Mouse (Mus musculus): Measurements from ENCODE around the gene Akap6. TPM values are rescaled to one million over a fixed set of nuclear protein-coding genes. Genes with fewer than 3 reads are reported as not detected.

Akap6 gene
- polyA plus RNA-seq, 1 experiment from 2014 or later: 0.03 TPM

DNA sequence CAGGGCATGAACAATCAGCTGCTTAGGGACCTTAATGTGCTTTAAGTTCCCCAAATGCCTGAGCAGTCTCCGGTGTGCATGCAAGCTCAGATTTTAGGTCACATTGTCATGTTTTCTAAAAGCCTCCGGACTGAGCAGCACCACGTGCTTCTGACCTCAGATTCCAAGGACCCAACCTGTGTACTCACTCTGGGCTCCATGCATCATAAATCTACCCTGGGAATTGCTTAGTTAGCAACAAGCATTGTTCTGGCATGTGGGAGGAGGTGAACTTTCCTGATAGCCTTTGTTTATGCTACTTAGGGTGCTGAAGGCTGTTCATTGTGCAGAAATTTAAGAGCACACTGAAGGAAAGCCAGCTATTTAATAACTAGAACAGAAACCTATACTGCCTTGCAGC is 313.2 kb downstream of the Akap6 start:
- no peaks in the 10 kb centered on the region for H3K79me2 ChIP-seq (ENCODE audit: inconsistent target)
- 17% methylated on average over 3 of the region's 3 CpGs for WGBS (ENCODE audit: missing documents)
- H3K27ac ChIP-seq: no peak overlapping the region
- H3K4me3 ChIP-seq (ENCODE audit: inconsistent target): no peak overlapping the region
- no peaks in the 10 kb centered on the region for H3K36me3 ChIP-seq (ENCODE audit: inconsistent target)

DNA sequence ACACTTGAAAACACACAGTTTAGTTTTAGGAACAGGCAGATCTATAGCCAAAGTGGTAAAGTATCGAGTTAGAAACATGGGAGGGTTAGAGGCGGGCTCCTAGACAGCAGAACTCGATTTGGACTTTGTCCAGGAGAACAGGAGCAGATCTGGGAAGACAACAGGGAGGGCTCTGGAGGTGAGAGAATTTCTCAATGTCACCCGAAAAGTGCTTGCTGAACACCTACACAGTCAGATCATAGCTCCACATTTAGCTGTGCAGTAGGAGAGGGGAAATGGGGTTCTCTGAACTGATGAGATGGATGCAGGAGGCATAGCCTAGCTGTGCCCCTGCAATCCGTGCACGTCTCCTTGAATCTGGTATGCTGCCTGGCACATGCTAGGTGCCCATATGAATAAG is 315.4 kb downstream of the Akap6 start:
- Histone ChIP-seq H3K79me2 (ENCODE audit: inconsistent target) (no peaks in the 10 kb centered on the region), H3K27ac (no peak overlapping the region), H3K4me3 (ENCODE audit: inconsistent target) (no peak overlapping the region), H3K36me3 (ENCODE audit: inconsistent target) (no peaks in the 10 kb centered on the region)
- 90% methylated on average over 6 of the region's 6 CpGs for WGBS (ENCODE audit: missing documents)

DNA sequence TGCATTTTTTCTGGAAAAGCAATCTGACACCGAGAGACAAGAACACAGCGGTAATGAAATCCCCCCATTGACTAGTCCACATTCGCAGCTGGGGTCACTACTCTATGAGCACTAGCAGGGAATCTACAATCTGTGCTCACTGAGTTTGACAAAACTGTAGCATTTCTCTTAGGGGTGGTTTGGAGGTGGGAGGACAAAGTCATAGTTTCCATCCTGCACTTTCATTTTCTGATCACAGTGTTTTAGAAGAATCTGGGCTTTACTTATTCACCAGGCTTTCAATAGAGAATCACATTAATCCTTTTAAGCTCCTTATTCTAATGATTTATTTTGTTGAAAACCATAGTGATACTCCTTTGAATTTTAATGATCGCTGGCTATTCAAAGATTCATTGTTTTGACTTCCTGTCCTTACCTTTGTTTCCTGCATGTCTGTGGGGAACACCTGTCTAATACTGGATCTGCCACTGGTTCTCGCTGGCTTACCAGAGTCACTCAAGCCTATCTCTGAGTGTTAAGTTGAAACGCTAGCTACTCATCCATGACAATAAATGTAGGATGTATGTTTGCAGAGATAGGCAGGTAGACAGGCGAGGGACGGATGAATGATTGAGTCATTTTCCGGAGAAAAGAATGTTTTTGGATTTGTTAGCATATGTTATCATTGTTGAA is 325.5 kb downstream of the Akap6 start:
- Histone ChIP-seq H3K4me3 (ENCODE audit: inconsistent target) (no peak overlapping the region), H3K36me3 (ENCODE audit: inconsistent target) (no peaks in the 10 kb centered on the region), H3K79me2 (ENCODE audit: inconsistent target) (no peaks in the 10 kb centered on the region), H3K27ac (no peak overlapping the region)
- WGBS (ENCODE audit: missing documents): 85% methylated on average over 9 of the region's 9 CpGs

DNA sequence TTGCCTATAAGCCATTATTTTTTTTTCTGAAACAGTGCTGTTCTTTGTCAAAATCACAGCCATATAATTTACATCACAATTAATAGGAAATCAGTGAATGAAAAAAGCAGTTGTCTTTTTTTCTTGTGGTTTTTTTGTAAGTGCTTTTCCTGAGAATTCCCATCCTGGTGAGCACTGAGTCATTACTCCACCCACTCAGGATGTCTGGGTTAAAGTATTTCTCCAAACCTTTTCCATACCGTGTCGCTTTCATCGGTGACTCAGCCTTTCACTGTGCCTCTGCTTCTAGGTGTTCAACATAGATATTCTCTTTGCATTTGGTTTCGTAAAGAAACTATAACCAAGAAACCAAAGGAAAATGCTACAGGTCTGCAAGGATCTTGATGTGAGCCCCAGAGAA is 328.1 kb downstream of the Akap6 start:
- Histone ChIP-seq H3K4me3 (ENCODE audit: inconsistent target) (no peak overlapping the region), H3K79me2 (ENCODE audit: inconsistent target) (no peaks in the 10 kb centered on the region), H3K36me3 (ENCODE audit: inconsistent target) (no peaks in the 10 kb centered on the region), H3K27ac (no peak overlapping the region)
- WGBS (ENCODE audit: missing documents): 54% methylated on average over 4 of the region's 4 CpGs

DNA sequence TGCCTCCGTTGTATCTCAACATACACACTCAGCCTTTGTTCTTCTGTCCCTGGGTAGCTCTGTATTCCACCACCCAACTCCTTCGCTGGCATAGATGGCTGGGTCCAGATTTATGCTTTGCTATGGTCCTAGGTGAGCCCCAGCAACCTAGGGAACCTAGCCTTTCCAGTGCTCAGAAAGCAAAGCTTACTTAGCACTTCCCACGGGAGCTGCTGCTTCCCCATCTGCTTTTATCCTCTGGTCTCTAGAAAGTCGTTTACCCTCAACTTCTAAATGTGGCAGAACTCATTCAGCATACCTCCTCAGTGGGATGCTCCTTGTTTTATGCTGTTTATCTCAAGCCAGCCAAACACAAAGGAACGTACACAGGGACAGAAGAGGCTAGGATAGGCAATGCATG is 329.7 kb downstream of the Akap6 start:
- H3K36me3 ChIP-seq (ENCODE audit: inconsistent target): no peaks in the 10 kb centered on the region
- no peak overlapping the region for H3K4me3 ChIP-seq (ENCODE audit: inconsistent target)
- 64% methylated on average over 5 of the region's 5 CpGs for WGBS (ENCODE audit: missing documents)
- H3K79me2 ChIP-seq (ENCODE audit: inconsistent target): no peaks in the 10 kb centered on the region
- no peak overlapping the region for H3K27ac ChIP-seq

DNA sequence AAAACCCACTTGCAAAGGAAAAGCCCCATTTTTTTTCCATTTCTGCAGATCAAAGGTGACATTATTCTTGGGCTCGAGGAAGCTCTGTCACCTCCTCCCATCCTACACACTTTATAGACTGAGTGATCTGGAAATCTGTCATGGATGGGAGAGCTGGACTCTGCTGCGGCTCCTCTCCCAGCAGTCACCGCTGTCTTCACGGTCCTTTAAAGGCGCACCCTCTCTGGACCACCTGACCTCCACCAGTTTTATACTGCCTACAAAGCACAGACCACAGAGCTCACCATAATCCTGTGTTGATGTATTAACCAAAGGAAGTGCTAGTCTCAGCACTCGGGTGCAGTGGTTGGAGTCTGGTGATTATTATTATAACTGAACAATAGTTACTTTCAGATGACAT is 330.7 kb downstream of the Akap6 start:
- no peak overlapping the region for H3K27ac ChIP-seq
- H3K79me2 ChIP-seq (ENCODE audit: inconsistent target): no peaks in the 10 kb centered on the region
- 83% methylated on average over 6 of the region's 6 CpGs for WGBS (ENCODE audit: missing documents)
- H3K36me3 ChIP-seq (ENCODE audit: inconsistent target): no peaks in the 10 kb centered on the region
- no peak overlapping the region for H3K4me3 ChIP-seq (ENCODE audit: inconsistent target)

DNA sequence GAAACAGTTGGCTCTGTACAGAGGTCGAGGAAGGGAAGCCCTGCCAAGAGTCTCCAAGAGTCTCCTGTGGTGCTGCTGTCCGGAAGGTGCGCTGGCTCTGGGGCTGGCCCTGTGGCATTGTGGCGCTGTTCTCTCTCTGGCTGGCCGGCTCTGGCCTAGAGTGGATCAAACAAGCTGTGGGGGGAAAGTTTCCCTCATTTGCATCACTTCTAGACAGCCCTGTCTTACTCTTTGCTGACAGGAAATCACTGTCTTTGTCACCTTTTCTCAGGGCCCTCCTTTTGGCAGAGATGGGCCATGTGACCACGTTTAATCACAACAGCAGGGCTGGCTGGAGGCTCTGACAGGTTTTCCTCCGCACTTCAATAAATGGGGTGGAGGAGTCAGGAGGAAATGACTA is 333.6 kb downstream of the Akap6 start:
- H3K79me2 ChIP-seq (ENCODE audit: inconsistent target): no peaks in the 10 kb centered on the region
- WGBS (ENCODE audit: missing documents): 42% methylated on average over 7 of the region's 7 CpGs
- no peaks in the 10 kb centered on the region for H3K36me3 ChIP-seq (ENCODE audit: inconsistent target)
- no peak overlapping the region for H3K27ac ChIP-seq
- H3K4me3 ChIP-seq (ENCODE audit: inconsistent target): no peak overlapping the region

DNA sequence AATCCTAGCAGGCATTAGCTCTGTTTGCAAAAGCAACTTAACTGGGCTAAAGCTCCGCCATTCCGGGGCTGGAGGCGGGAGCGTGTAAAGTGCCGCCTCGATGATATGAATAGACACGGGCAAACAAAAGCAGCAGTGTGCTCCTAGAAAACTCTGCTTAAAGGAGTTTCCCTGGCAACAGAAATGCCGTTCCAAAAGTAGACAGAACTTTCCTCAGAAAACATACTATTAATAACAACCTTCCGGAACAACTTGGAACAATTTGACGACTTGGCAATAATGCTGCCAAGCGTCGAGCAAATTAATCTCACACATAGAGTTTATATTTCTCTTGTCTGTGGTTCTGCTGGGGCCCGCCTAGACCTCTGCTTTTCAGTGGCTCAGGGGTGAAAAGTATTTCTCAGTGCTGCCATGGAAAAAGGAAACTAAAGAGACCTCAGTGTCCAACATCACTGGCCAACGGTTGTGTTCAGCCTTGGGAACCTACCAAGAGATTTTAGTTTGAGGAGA is 334.3 kb downstream of the Akap6 start:
- 87% methylated on average over 14 of the region's 14 CpGs for WGBS (ENCODE audit: missing documents)
- Histone ChIP-seq H3K4me3 (ENCODE audit: inconsistent target) (no peak overlapping the region), H3K79me2 (ENCODE audit: inconsistent target) (no peaks in the 10 kb centered on the region), H3K36me3 (ENCODE audit: inconsistent target) (no peaks in the 10 kb centered on the region), H3K27ac (no peak overlapping the region)

DNA sequence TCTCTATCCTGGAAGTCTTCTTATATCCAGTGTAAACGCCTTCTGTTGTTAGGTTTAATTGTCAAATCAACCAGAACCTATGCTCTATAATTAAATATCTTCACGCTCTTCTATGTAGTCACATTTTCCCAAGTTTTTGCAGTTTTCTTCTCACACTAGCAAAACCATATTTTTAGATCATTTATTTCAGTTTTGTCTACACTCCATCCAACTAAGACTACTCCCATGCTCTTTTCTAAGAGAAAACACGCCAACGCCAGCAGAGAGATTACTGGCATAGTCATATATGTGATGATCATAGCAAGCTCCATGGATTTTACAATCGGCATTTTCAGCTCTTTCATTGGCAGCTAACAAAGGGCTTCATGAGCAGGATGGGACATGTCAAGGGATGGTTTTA is 341.5 kb downstream of the Akap6 start:
- Histone ChIP-seq H3K27ac (no peak overlapping the region), H3K79me2 (ENCODE audit: inconsistent target) (no peaks in the 10 kb centered on the region), H3K4me3 (ENCODE audit: inconsistent target) (no peak overlapping the region), H3K36me3 (ENCODE audit: inconsistent target) (no peaks in the 10 kb centered on the region)
- WGBS (ENCODE audit: missing documents): 94% methylated on average over 5 of the region's 5 CpGs

DNA sequence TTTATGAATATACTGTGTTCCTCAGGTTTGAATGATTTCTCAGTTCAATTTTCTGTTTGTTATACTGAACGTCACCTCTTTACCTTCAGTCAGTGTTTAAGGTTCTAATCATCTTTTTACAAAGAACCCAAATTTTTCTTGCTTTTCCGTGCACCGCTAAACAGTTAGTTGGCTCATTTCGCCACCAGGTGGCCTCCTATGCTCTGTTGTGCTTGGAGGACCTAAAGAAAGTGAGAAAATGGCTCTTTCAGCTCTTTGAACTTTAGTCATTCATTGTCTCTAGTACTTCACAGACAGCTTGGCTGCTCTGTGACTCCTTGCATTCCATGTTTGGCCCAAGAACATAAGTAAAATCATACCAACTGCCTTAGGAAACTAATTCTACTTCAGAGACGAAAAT is 343.6 kb downstream of the Akap6 start:
- H3K27ac ChIP-seq: no peak overlapping the region

DNA sequence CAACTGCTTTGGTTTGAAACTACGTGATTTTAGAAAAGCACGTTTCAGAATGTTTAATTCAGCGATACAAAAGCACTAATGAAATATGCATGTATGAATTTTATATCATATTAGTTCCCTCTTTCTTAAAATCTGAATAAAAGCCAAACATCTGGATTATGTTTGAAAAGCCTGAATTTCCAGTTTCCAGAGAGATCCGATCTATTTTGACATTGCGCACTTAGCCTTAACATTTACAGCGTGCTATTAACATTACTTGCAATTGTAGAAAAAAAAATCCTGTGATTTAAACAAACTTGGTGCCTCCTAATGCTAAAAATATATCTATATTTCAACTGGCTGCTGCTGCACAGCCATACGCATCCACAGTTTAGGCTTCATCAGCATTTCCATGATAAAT is 358.4 kb downstream of the Akap6 start:
- Histone ChIP-seq H3K27ac (no peak overlapping the region), H3K36me3 (ENCODE audit: inconsistent target) (no peaks in the 10 kb centered on the region), H3K79me2 (ENCODE audit: inconsistent target) (no peaks in the 10 kb centered on the region), H3K4me3 (ENCODE audit: inconsistent target) (no peak overlapping the region)
- WGBS (ENCODE audit: missing documents): 88% methylated on average over 7 of the region's 7 CpGs

More for the DNA sequence above, 343.6 kb downstream of the Akap6 start:
- Histone ChIP-seq H3K4me3 (ENCODE audit: inconsistent target) (no peak overlapping the region), H3K79me2 (ENCODE audit: inconsistent target) (no peaks in the 10 kb centered on the region), H3K36me3 (ENCODE audit: inconsistent target) (no peaks in the 10 kb centered on the region)
- 46% methylated on average over 5 of the region's 5 CpGs for WGBS (ENCODE audit: missing documents)

DNA sequence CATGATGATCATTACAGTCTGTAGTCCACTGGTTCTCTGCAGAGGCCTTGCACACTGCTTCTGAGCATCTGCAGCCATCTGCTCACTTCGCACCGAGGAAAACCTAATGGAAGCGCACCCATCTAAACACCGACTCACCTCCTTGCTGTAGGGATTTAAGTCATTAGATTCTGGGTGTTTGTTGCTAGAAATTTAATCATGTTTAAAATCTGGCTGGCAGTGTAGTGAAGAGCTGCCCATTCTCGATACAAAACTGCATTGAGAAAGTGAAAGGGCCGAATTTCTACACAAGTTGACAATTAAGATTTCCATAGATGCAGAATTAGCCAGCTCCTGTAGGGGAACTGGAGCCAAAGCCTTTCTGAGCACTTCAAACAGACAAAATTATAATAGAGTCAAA is 361.7 kb downstream of the Akap6 start:
- 93% methylated on average over 6 of the region's 6 CpGs for WGBS (ENCODE audit: missing documents)
- Histone ChIP-seq H3K36me3 (ENCODE audit: inconsistent target) (no peaks in the 10 kb centered on the region), H3K79me2 (ENCODE audit: inconsistent target) (no peaks in the 10 kb centered on the region), H3K4me3 (ENCODE audit: inconsistent target) (no peak overlapping the region), H3K27ac (no peak overlapping the region)

DNA sequence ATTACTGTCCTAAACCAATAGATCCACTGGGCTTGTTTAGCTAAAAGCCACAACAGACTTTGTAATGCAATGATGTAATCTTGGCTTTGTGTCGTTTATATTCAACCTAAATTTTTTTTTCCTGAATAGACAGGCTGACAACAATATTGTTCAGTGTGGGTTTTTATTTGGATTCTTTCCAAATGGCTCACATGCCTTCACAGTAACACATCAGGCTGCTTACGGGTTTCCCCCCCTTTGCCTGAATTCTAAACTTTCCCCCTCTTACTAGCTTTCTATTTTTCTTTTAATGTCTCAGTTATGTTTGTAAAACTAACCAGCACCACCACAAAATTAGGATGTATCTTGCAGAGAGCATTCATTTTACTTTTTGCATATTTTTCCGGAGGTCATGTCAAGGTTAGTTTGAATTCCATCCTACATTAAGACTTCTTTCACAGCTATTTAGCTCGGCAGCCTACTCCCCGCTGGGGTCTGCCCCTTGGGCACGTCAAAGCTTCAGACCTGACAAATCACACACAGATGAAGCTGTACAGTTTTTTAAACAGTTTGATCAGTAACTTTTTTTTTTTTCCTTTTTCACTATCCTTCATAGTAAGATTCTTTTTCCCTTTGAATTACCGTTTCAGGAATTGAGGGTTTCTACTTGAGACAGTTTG is 362.4 kb downstream of the Akap6 start:
- WGBS (ENCODE audit: missing documents): 53% methylated on average over 5 of the region's 7 CpGs
- Histone ChIP-seq H3K36me3 (ENCODE audit: inconsistent target) (no peaks in the 10 kb centered on the region), H3K79me2 (ENCODE audit: inconsistent target) (no peaks in the 10 kb centered on the region), H3K4me3 (ENCODE audit: inconsistent target) (no peak overlapping the region), H3K27ac (no peak overlapping the region)

DNA sequence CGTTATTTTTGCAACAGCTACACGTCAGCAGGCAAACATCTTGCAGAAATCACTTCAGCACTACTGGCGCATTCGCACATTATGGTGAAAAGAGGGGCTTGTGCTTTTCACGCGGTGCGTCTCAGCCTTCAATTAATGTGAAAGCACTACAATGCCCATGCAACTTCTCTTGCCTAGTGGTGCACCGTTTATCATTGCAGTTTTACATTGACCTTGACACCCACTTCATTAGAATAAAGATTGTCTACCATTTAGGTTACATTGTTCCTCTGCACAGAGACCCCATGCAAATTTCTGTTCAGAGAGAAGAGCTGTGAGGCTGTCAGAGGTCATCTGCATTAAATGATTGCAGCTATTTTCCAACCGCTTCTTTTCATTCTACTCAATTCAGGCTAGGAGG is 363.8 kb downstream of the Akap6 start:
- WGBS (ENCODE audit: missing documents): 80% methylated on average over 9 of the region's 9 CpGs
- Histone ChIP-seq H3K79me2 (ENCODE audit: inconsistent target) (no peaks in the 10 kb centered on the region), H3K36me3 (ENCODE audit: inconsistent target) (no peaks in the 10 kb centered on the region), H3K27ac (no peak overlapping the region), H3K4me3 (ENCODE audit: inconsistent target) (no peak overlapping the region)

DNA sequence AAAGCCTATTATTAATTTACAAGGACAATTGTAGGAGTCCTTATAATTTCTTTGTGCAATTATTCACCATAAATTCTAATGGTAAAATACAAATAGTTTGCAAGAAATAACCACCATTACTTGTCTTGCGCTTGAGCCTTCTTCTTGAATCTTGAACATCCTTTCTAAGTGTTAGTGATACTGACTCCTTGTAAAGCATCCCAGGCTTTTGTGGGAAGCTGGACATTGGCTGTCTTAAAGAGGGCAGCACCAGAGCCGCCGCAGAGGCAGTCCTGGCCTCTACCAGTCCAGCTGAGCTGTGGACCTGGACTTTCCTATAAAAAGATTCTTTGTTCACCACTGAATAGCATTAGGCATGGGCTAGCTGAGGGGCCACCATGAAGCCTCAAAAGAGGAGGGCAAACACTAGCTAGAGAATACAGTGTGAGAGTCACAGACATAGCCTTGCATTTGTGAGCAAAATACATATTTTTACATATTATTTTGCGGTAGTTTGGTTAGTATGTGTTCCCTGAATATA is 365.1 kb downstream of the Akap6 start:
- WGBS (ENCODE audit: missing documents): 93% methylated on average over 4 of the region's 4 CpGs
- H3K4me3 ChIP-seq (ENCODE audit: inconsistent target): no peak overlapping the region
- no peaks in the 10 kb centered on the region for H3K36me3 ChIP-seq (ENCODE audit: inconsistent target)
- H3K27ac ChIP-seq: no peak overlapping the region
- H3K79me2 ChIP-seq (ENCODE audit: inconsistent target): no peaks in the 10 kb centered on the region
